Mouse (Mus musculus): Measurements from ENCODE around the gene Tmem135.

Tmem135 gene

GRCm38 (mm10) chr7:89251880-89252453 is 152.1 kb downstream of the Tmem135 start:
- DNase-seq (ENCODE audit: low spot score in 2 of 2) = no peak

GRCm38 (mm10) chr7:89248135-89248850 is 155.7 kb downstream of the Tmem135 start:
- DNase-seq (ENCODE audit: low spot score in 2 of 2) = no peak

GRCm38 (mm10) chr7:89247012-89247710 is 156.9 kb downstream of the Tmem135 start:
- no peak for DNase-seq (ENCODE audit: low spot score in 2 of 2)

- DNase-seq (ENCODE audit: low spot score in 2 of 2) = no peak
Observed at GRCm38 (mm10) chr7:89242565-89242964, 161.5 kb downstream of the Tmem135 start.

- no peak for DNase-seq (ENCODE audit: low spot score in 2 of 2)
Observed at GRCm38 (mm10) chr7:89242143-89242542, 161.9 kb downstream of the Tmem135 start.

- DNase-seq (ENCODE audit: low spot score in 2 of 2) = no peak
Observed at GRCm38 (mm10) chr7:89239592-89239991, 164.4 kb downstream of the Tmem135 start.

- no peak for DNase-seq (ENCODE audit: low spot score in 2 of 2)
Observed at GRCm38 (mm10) chr7:89236592-89236991, 167.4 kb downstream of the Tmem135 start.

- no peak for DNase-seq (ENCODE audit: low spot score in 2 of 2)
Observed at GRCm38 (mm10) chr7:89235974-89236507, 168.0 kb downstream of the Tmem135 start.

GRCm38 (mm10) chr7:89232499-89233145 is 171.4 kb downstream of the Tmem135 start:
- no peak for DNase-seq (ENCODE audit: low spot score in 2 of 2)

- DNase-seq (ENCODE audit: low spot score in 2 of 2) = no peak
Observed at GRCm38 (mm10) chr7:89231200-89231790, 172.7 kb downstream of the Tmem135 start.

GRCm38 (mm10) chr7:89222609-89223008 is 181.4 kb downstream of the Tmem135 start:
- DNase-seq (ENCODE audit: low spot score in 2 of 2) = no peak

- DNase-seq (ENCODE audit: low spot score in 2 of 2) = no peak
Observed at GRCm38 (mm10) chr7:89216628-89217027, 187.4 kb downstream of the Tmem135 start.

GRCm38 (mm10) chr7:89216118-89216517 is 187.9 kb downstream of the Tmem135 start:
- no peak for DNase-seq (ENCODE audit: low spot score in 2 of 2)

- no peak for DNase-seq (ENCODE audit: low spot score in 2 of 2)
Observed at GRCm38 (mm10) chr7:89215714-89216113, 188.3 kb downstream of the Tmem135 start.

GRCm38 (mm10) chr7:89210506-89210905 is 193.5 kb downstream of the Tmem135 start:
- no peak for DNase-seq (ENCODE audit: low spot score in 2 of 2)

GRCm38 (mm10) chr7:89206165-89206564 is 197.9 kb downstream of the Tmem135 start:
- no peak for DNase-seq (ENCODE audit: low spot score in 2 of 2)

GRCm38 (mm10) chr7:89205402-89205801 is 198.6 kb downstream of the Tmem135 start:
- no peak for DNase-seq (ENCODE audit: low spot score in 2 of 2)

- no peak for DNase-seq (ENCODE audit: low spot score in 2 of 2)
Observed at GRCm38 (mm10) chr7:89203144-89203543, 200.9 kb downstream of the Tmem135 start.

GRCm38 (mm10) chr7:89201954-89202353 is 202.1 kb downstream of the Tmem135 start:
- DNase-seq (ENCODE audit: low spot score in 2 of 2) = no peak

- DNase-seq (ENCODE audit: low spot score in 2 of 2) = no peak
Observed at GRCm38 (mm10) chr7:89198499-89198898, 205.5 kb downstream of the Tmem135 start.

GRCm38 (mm10) chr7:89193459-89193858 is 210.6 kb downstream of the Tmem135 start:
- no peak for DNase-seq (ENCODE audit: low spot score in 2 of 2)

- no peak for DNase-seq (ENCODE audit: low spot score in 2 of 2)
Observed at GRCm38 (mm10) chr7:89183928-89184327, 220.1 kb downstream of the Tmem135 start.
